Comparison of ENCODE assay signal across 8 mouse cellular contexts in genomic region chr12:107757996-107758791, GRCm38 (mm10).
DNase-seq lines count a peak whose midpoint lies in the region; ATAC-seq and TF ChIP-seq lines count a peak whose summit lies in the region.

No protein-coding gene starts in this region.

- H3K27ac ChIP-seq in forebrain, embryonic 14.5 days (ENCODE audit: low read depth, low read length) = no peak overlapping the region
- H3K27ac ChIP-seq in midbrain, embryonic 12.5 days (replicated peaks) = 0 out of 2 replicates have a peak overlapping the region, but pooled peaks have one; percentile 1
- no peak overlapping the region for H3K27ac ChIP-seq in liver, postnatal 0 days (ENCODE audit: low read depth)

- H3K27me3 ChIP-seq in forebrain, embryonic 14.5 days (replicated peaks; ENCODE audit: control insufficient read depth, insufficient read depth, low read length) = no peaks in the 10 kb centered on the region
- peaks cover 7% of the 10 kb centered on the region; the same call in 1 of the 2 replicates for H3K27me3 ChIP-seq in midbrain, embryonic 12.5 days
- H3K27me3 ChIP-seq in liver, postnatal 0 days (ENCODE audit: insufficient read depth, low read length) = no peaks in the 10 kb centered on the region; the same call in 1 of the 2 replicates

- peak; percentile 79 for ATAC-seq in forebrain, embryonic 14.5 days
- peak; percentile 57 for ATAC-seq in midbrain, embryonic 12.5 days (ENCODE audit: low FRiP score, low read depth)
- ATAC-seq in liver, postnatal 0 days = no peak

- H3K36me3 ChIP-seq in forebrain, embryonic 14.5 days (ENCODE audit: control insufficient read depth, insufficient read depth, low read length) = no peaks in the 10 kb centered on the region
- H3K36me3 ChIP-seq in midbrain, embryonic 12.5 days = no peaks in the 10 kb centered on the region
- no peaks in the 10 kb centered on the region for H3K36me3 ChIP-seq in liver, postnatal 0 days (replicated peaks; ENCODE audit: insufficient read depth, low read length)

- 9% methylated on average over 15 of the region's 16 CpGs for WGBS in forebrain, embryonic 14.5 days
- 15% methylated on average over 11 of the region's 16 CpGs for WGBS in midbrain, embryonic 12.5 days
- WGBS in liver, postnatal 0 days (ENCODE audit: insufficient replicate concordance) = 24% methylated on average over 14 of the region's 16 CpGs

- H3K4me1 ChIP-seq in forebrain, embryonic 14.5 days (ENCODE audit: control insufficient read depth, insufficient read depth, low read length) = peaks cover 19% of the 10 kb centered on the region
- H3K4me1 ChIP-seq in midbrain, embryonic 12.5 days = peaks cover 27% of the 10 kb centered on the region
- no peaks in the 10 kb centered on the region for H3K4me1 ChIP-seq in liver, postnatal 0 days (ENCODE audit: insufficient read depth)

- DNase-seq in ovary, postnatal 36 days (ENCODE audit: low spot score) = peak; percentile 50
- DNase-seq in ovary, postnatal 10 days (ENCODE audit: low spot score) = no peak
- DNase-seq in forebrain, embryonic 14.5 days (ENCODE audit: low spot score) = peak; percentile 69
- no peak for DNase-seq in T-cell, adult 2 months (ENCODE audit: low spot score)
- no peak for DNase-seq in spleen, adult 18-20 months
- DNase-seq in spleen, postnatal 10 days (ENCODE audit: low spot score in 2 of 2) = no peak
- DNase-seq in liver, postnatal 0 days = no peak

- TF ChIP-seq EP300 in liver, postnatal 0 days (IDR thresholded peaks at IDR 0.05; ENCODE audit: low read depth) = no peak

- no peak overlapping the region for H3K9ac ChIP-seq in forebrain, embryonic 14.5 days (ENCODE audit: low read length)
- H3K9ac ChIP-seq in midbrain, embryonic 12.5 days (replicated peaks) = no peak overlapping the region
- no peak overlapping the region for H3K9ac ChIP-seq in liver, postnatal 0 days (replicated peaks)

- no peak overlapping the region for H3K4me3 ChIP-seq in forebrain, embryonic 14.5 days (ENCODE audit: low read depth, low read length)
- H3K4me3 ChIP-seq in midbrain, embryonic 12.5 days = no peak overlapping the region
- H3K4me3 ChIP-seq in liver, postnatal 0 days (ENCODE audit: low read depth, low read length) = no peak overlapping the region

- 0 out of 2 replicates have a peak overlapping the region, but pooled peaks have one; percentile 3 for H3K4me2 ChIP-seq in forebrain, embryonic 14.5 days (ENCODE audit: low read length)
- 0 out of 2 replicates have a peak overlapping the region, but pooled peaks have one; percentile 9 for H3K4me2 ChIP-seq in midbrain, embryonic 12.5 days (replicated peaks)
- no peak overlapping the region for H3K4me2 ChIP-seq in liver, postnatal 0 days (ENCODE audit: low read depth, low read length)

- H3K9me3 ChIP-seq in forebrain, embryonic 14.5 days (replicated peaks; ENCODE audit: control insufficient read depth, low read length) = no peaks in the 10 kb centered on the region
- H3K9me3 ChIP-seq in midbrain, embryonic 12.5 days = no peaks in the 10 kb centered on the region
- no peaks in the 10 kb centered on the region for H3K9me3 ChIP-seq in liver, postnatal 0 days (ENCODE audit: low read length)

- TF ChIP-seq CTCF in liver, postnatal 0 days (IDR thresholded peaks at IDR 0.05; ENCODE audit: low read depth) = no peak

Comparison
In these comparisons a context has a peak if more than half of its experiments do, and no peak if none do; other contexts are left out.
1. DNase-seq: peak in ovary, postnatal 36 days (single experiment) and forebrain, embryonic 14.5 days (single experiment); none in ovary, postnatal 10 days (single experiment), T-cell, adult 2 months (single experiment), spleen, adult 18-20 months (0 of 2), spleen, postnatal 10 days (0 of 2) and liver, postnatal 0 days (single experiment).